Mouse (Mus musculus): ENCODE data around the gene Gdpgp1.
A peak's percentile ranks its signal among the peaks of the same experiment; 100 is the strongest.

The Gdpgp1 gene

DNA sequence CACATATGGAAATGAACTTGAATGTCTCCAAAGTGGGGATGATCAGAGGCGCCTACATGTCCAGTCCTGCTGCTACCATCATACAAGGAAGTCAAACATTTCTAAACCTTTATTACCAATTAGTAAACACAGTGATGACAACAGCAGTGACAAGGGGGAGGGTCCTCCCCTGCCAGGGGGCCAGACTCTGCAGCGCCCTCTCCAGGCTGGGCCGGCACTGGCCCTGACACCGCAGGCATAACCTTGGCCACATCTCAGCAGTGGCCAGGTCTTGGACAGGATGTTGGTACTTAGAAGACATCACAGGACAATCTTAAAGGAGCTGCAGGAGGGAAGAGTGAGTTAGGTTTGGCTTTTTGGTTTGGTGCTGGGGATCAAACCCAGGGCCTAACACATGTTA lies 5.6 kb upstream of the Gdpgp1 start:
- no peak for DNase-seq (ENCODE audit: low spot score)

DNA sequence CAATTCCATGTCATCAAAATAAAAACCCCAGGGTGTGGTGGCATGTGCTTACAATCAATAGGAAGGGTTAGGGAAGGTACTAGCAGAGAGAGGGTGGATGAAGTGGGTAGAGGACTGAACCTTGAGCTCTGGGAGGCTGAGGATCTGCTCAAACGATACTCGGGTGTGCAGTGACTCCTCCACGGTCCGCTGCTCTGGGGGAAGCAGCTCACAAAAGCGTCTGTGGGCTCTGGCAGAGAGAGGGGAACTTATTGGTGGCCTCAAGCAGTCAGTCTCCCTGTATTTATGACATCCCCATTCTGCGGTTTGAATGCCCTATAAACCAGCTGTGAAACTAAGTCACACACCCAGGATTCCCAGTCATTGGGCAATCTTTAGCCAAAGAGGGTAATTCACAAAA lies 2.5 kb upstream of the Gdpgp1 start:
- no peak for DNase-seq (ENCODE audit: low spot score)

DNA sequence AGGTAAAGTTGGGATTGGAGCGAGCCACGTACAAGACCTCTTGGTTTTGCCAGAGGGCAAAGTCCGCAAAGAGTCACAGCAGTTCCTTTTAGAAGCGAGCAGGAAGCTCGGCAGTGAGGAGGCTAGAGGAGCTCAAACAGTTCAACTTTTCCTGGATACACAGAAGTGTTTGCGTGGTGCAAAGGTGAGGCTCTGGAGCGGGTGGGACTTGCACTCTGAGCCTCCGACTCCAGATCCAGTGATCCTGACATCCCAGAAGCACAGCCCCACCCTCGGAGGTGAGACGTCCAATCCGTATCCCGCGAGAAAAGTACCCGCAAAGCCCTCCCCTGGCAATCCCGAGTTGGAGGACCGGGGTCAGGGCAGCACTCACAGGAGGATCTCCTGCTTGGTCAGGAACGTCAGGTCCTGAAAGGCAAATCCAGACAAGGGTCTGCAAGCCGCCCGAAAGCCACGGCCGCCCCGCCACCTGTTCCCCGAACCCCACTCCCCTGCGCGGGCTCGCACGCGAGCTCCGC lies 635 bp upstream of the Gdpgp1 start:
- DNase-seq (ENCODE audit: low spot score) = peak; percentile 33

DNA sequence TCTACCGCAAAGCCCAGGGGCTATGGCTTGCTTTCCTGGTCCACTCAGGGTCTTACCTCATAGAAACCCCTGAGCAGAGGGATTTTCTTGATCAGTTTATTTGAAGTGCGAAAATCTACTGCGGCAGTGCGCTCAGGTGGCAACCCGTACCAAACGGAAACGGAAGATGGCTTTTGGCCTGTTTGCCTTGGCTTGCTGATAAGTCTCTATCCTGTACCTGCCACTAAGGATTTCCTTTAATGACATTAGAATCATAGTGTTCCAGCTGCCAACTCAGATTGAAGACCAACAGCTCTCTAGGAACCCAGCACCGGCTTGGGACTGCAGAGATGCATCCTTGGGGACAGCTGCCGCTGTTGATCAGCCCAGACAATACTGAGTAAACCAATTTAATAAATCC lies 1.1 kb downstream of the Gdpgp1 start:
- DNase-seq (ENCODE audit: low spot score) = no peak

DNA sequence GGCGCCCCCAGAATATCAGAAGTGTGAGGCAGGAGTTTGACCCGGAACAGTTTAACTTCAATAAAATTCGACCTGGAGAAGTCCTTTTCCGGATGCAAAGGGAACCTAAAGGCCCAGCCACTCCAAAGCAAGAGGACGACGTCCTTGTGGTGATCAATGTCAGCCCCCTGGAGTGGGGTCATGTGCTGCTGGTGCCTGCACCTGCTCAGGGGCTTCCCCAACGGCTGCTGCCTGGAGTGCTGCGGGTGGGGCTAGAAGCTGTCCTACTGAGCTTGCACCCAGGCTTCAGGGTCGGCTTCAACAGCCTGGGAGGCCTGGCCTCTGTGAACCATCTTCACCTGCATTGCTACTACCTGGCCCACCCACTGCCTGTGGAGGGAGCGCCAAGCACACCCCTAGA lies 5.9 kb downstream of the Gdpgp1 start:
- DNase-seq (ENCODE audit: low spot score) = no peak

DNA sequence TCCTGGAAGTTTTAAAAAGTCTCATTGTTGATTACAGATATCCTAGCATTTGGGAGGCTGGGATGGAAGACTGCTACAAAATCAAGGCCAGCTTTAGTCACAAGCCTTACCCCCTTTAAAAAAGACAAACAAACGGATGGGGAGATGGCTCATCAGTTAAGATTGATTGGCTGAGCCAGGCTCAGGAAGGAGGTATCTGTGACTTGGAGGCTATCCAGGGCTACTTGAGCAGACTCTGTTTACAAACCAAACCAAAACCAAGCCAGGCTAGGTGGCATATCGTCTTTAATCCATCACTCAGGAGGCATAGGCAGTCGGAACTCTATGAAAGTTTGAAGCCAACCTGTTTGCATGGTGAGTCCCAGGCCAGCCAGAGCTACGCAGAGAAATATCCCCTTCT lies 9.0 kb downstream of the Gdpgp1 start:
- no peak for DNase-seq (ENCODE audit: low spot score)

DNA sequence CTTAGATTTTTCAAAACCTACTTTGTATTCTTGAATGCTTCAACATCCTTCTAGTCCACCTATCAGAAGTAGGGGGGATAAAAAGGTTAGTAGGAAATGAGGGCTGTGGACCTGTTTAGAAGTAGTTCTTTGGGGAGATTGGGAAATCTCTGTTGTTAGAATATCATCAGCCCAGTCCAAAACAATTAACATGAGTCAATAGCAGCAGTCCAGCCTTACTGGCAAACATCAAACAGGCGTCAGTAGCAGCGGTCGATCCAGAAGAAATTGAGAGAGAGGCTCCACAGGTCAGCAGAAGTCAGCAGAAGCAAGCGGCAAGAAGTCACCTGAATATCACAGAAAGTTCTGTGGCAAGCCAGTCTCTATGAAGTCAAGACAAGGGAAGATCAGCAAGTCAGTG lies 12.2 kb downstream of the Gdpgp1 start:
- no peak for DNase-seq (ENCODE audit: low spot score)

DNA sequence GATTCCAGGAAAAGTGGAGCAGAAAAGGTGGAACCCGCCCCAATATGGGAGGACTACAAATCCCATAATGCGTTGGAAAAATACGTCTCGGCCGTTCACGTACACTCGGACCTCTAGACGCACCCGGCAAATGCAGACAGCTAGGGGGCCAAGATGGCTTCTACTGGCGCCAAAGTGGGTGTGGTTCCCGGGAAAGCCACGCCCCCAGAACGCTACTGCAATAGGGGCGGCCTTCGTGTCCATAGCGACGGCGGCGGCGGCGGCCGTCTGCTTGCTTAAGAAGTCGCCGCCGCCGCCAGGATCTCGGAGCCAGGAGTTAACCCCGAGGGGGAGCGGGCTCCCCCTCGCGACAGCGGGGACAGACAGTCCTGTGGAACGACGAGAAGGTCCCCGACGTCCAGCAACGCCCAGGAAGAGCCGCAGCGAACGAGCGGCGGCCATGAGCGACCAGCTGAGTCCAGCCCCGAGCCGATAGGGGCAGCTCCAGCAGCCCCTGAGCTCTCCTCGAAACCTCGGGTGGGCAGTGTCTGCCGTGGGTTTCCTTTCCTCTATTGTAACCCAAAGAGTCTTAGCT lies 13.6 kb downstream of the Gdpgp1 start, which contains the start of gene Ttll13:
Ttll13 (plus strand) TSS at position 229 of the 574 bp plus-strand sequence.
- DNase-seq (ENCODE audit: low spot score) = peak; percentile 93

DNA sequence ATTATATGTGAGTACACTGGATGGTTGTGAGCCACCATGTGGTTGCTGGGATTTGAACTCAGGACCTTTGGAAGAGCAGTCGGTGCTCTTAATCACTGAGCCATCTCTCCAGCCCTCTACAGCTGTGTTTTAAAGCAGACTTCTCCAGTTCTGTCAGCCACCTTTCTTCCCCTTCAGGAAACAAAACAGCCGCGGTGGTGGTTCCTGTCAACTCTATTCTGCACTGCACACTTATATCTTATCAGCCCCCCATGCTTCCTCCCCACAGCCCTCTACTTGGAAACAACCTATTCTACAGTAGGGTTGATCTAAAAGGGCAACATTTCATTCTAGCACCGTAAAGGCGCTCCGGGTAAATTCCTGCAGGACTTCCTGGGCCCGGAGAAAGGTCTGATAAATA lies 14.2 kb downstream of the Gdpgp1 start:
- DNase-seq (ENCODE audit: low spot score) = no peak

DNA sequence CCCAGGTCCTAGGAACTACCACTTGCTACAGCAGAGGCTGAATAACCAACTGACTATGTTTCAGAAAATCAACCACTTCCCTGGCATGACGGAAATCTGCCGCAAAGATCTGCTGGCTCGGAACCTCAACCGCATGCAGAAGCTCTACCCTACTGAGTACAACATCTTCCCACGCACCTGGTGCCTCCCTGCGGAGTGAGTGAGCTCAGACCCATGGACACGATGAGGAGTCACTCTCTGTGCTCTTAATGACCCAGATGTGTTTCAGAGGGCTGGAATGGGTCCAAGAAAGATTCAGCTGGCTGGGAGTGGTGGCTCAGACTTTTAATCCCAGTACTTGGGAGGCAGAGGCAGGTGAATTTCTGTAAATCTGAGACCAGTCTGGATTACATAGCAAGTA lies 19.8 kb downstream of the Gdpgp1 start:
- DNase-seq (ENCODE audit: low spot score) = no peak

DNA sequence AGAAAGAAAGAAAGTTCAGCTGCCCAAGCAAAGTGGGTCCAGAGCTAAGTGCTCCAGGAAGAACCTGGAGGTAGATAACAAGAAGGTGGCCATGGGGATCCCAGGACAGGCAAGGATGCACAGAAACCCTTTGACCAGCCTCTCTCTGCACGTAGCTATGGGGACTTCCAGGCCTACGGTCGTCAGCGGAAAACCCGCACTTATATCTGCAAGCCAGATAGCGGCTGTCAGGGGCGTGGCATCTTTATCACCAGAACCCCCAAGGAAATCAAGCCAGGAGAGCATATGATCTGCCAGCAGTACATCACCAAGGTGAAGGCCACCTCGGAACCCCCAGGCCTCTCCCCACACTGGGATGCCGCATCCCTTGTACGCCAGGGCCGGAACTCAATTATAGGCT lies 20.2 kb downstream of the Gdpgp1 start:
- DNase-seq (ENCODE audit: low spot score) = no peak

DNA sequence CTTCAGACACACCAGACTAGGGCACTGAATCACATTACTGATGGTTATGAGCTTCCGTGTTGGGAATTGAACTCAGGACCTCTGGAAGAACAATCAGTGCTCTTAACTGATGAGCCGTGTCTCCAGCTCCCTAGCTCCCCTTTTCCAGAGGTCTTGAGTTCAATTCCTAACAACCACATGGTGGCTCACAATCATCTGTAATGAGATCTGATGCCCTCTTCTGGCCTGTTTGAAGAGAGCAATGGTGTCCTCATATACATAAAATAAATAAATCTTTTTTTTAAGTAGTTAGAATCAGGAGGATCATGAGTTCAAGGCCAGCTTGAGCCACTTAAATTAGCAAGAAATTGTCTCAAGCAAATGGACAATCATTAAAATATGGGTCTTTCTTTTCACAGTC lies 23.3 kb downstream of the Gdpgp1 start:
- no peak for DNase-seq (ENCODE audit: low spot score)

DNA sequence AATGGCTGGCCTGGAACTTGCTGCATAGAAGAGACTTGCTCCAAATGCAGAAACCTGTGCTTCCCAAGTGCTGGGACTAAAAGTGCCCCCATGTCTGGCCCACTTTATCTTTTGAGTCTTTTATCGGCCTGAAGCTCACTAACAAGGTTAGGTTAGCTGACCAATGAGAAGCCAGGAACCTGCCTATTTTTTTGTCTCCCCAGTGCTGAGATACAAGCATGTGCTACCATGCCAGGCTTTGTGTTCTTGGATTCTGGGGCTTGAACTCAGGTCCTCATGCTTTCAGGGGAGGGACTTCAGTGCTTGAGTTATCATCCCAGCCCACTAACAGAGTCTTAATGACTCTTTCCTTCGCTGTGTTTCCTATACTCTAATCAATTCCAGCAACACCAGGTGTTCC lies 25.0 kb downstream of the Gdpgp1 start:
- DNase-seq (ENCODE audit: low spot score) = no peak

DNA sequence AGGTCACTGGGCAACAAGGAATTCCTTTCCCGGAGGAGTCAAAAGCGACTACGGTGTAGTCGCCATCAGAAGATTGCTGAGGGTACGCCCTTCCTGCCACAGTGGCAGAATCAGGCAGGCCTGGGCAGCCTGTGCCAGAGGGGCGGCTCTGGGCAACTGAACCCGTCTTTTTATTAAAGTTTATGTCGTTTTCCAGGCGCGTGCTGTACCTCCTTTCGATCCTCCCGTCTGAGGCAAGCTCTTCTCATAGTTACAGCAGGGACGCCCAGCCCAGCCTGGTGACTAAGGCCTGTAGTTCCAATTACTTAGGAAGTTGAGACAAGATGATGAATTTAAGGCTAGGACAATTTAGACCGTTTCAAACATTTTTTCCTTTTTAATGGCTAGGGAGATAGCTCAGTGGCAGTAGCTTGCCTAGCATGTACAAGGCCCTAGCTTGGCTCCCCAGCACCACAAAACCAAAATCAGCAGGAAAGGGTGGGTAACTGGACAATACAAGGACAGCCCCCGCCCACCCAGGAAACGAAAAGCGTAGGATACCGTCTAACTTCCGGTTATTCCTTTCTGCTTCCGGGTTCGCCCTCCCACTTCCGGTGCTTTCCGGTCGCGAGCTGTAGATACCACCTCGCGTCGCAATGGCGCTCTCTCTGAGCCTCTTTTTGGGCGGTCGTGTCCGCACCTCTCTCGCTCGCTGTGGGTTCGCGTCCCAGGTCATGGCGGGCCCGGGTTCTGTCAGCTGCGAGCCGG lies 28.1 kb downstream of the Gdpgp1 start, which contains the start of gene Ngrn:
Ngrn (plus strand) TSS at position 591 of the 747 bp plus-strand sequence.
- DNase-seq (ENCODE audit: low spot score) = peak; percentile 76

DNA sequence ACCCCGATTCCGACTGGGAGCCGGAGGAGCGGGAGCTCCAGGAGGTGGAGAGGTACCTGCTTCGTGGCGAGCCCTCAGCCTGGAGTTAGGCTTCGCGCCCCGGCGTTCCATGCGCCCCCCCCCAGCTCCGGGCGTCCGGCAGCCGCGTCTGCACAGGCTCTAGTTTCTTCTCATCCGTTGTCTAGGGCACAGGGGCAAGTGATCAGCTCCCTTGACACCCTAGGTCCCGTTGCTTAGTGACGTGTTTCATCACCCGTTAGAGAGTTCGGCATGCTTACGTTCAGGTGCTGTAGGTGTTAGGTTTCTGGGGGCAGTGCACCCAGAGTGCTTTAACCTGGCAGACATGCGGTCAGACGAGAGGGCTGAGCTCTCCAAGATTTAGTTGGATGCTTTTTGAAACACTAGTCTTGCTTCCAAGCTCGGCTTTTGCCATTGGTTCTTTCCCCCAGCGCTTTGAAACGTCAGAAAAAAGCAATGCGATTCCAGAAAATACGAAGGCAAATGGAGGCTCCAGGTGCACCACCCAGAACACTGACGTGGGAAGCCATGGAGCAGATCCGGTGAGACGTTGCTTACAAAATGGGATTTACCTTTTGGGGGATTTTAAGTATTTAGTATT lies 28.8 kb downstream of the Gdpgp1 start:
- DNase-seq (ENCODE audit: low spot score) = no peak

DNA sequence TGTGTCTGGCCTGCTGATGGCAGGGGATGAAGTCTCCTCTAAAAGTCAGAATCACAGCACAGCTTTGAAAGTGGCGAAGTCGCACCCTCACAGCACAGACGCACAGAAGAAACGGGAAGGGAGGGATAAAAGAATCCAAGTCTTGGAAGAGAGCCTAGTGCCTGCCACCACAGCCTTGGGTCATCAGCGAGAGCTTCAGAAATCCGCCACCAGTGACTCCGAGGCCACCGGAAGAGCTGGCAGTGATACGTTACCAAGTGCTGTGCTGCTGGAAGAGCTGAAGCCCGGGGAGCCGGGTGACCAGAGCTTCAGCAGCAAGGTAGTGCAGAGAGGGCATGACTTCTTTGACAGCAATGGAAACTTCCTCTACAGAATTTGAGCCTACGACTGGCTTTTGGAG lies 31.9 kb downstream of the Gdpgp1 start:
- DNase-seq (ENCODE audit: low spot score) = no peak

DNA sequence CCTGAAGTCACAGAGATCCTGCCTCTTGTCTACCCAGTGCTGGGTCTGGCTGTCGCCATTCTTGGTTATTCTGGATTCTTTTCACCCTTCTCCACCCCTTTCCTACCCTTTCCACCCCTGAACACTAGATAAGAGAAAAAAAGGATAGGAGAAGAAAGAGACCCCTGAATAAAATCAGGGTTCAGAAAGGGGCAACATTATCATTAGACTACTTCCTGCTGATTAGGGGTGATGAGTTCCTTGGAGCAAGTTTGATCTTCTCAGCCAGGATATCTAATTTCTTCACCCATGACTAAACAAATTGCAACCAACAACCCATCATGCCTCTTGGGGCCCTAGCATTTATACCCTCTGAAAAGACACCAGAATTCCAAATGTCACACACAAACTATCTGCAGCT lies 35.1 kb downstream of the Gdpgp1 start:
- no peak for DNase-seq (ENCODE audit: low spot score)

DNA sequence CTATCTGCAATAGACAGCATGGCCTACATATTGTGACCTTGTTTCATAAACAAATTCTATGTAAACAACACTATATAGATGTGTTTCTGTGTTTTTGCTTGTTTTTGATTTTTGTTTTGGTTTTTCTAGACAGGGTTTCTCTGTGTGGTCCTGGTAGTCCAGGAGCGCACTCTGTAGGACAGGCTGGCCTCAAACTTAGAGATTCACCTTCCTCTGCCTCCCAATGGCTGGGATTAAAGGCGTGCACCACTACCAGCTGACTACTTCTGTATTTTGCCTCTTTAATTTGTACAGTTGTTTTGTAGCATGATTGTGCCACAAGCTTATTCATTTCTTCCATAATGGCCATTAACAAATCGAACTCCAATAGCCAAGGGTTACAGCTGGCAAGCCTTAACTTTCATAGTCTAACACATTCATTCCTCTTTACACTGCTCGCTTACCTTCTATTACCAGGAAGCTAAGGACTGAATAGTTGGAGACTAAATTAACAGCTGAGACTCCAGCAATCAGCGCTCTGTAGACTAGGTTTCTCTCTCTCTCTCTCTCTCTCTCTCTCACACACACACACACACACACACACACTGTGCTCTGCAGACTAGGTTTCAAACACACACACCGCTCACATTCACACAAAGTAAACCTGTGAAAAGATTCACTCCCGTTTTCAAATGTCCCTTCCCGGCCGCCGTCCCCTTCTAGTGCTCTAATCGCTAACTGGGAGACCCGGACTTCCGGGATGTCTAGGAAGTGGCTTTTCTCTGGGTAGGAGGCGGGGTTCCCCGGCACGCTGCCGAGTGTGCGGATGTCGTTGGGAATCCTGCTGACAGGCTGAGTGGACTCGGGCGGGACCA lies 36.5 kb downstream of the Gdpgp1 start, which contains the start of gene Vps33b:
Vps33b (plus strand) TSS at position 753 of the 854 bp plus-strand sequence.
- peak; percentile 94 for DNase-seq (ENCODE audit: low spot score)

DNA sequence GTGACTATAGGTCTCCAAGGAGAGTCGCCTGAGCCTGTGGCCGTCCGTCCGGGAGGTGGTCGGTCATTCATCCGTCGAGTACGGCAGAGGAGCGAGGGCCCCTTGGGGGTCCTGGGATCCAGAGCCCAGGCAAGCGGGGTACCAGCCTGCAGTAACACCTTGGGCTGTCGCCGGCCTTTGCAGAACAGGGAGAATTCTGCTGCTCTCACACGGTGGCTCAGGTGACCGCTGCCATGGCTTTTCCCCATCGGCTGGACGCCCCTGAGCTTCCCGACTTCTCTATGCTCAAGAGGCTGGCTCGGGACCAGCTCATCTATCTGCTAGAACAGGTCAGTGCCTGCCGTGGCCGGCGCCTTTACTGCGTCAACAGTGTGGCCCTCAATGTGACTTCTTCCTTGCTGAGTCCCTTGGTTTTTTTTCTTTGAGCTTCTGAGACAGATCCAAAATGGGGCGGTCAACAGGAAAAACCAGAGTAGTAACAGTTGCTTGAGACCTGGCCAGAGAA lies 37.1 kb downstream of the Gdpgp1 start:
- no peak for DNase-seq (ENCODE audit: low spot score)

DNA sequence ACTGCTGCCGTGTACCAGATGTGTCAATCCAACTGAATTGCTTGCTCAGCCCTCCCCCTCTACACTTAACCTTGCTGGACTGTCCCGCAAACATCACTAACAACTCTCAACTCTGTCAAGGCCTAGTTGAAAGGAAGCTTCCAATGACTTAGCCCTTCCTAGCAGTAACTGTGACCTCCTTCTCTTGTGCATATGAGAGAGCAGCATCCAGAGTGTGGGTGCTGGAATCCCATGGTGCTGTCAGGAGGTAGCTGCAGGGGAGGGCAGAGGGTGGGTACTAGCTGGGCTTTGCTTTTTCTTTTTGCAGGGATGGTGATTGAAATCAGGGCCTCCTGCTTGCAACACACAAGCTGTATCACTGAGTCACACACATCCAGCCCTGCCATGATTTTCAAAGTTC lies 40.8 kb downstream of the Gdpgp1 start:
- no peak for DNase-seq (ENCODE audit: low spot score)

DNA sequence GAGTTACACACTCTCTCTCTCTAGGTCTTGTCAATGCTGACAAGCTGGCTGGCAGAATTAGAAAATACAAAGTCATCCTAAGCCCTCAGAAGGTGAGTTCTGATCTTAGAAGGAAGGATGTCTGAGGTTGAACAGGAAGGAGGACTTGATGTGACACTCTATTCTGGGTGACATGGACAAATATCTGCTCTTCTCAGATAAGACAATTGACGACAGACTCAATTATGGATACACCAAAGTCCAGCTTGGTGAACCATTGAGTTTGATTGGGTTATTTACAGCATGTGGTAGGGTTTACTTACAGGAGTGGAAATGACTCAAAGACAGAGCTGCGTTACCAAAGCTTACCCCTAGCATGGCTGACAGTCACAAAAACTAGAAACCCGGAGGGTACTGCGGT lies 43.7 kb downstream of the Gdpgp1 start:
- no peak for DNase-seq (ENCODE audit: low spot score)

DNA sequence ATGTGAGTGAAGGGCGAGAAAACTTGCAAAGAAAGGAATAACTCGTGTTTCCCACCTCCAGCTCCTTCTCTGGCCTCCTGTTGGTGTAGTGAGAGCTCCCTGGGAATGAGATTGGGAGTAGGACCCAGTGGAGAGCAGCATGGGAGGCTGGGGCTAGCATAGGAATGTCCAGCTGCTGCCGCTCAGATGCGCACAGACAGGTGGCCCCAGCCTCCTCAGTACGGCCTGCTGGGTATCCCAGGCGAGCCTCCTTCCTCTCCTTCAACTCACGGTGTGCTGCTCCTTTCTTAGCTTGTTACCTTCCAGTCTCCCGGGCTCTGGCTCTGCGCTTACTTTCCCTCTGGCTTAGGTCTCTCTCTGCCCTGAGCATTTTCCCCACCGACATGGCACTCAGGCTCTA lies 47.4 kb downstream of the Gdpgp1 start:
- no peak for DNase-seq (ENCODE audit: low spot score)
